Mouse (Mus musculus): ENCODE measurements around the gene Ajuba.

DNA sequence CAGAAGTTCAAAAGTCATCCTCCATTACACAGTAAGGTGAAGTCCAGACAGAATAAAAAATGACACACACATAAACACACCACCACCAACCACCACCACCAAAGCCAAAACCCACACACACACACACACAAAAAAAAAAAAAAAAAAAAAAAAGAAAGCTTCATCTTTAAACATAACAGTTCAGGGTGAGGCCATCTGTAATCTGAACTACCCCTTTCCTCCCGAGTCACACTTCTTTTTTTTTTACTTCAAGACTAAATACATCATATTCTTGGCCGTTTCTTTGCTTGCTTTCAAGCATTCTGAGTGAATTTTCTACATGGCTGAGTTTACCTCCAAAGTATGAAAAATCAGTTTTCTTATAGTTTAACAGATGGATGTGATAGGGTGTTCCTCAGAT is 24.2 kb upstream of the Ajuba start:
- TF ChIP-seq CTCF (conservative IDR thresholded peaks at IDR 0.05; ENCODE audit: low read length) (no peak), NANOG (IDR thresholded peaks at IDR 0.05; ENCODE audit: borderline replicate concordance, low read length) (no peak)

Data from E14TG2a.4 (cell line).